Mouse (Mus musculus) mammary gland, adult 2 months (tissue): Measurements from ENCODE around the gene Ercc8. TPM values are rescaled to one million over a fixed set of nuclear protein-coding genes. Genes with fewer than 3 reads are reported as not detected.

Experiments used
- polyA plus RNA-seq: library from polyadenylated mRNA; depleted of rRNA; stranded (reverse); fragments of >200 nt; gene quantifications from 2 replicates; pipeline ENCODE4 v1.2.3, GENCODE M21; 2012; ENCODE audit warnings: low replicate concordance; rRNA removed

Gene Ercc8
- polyA plus RNA-seq, result 4.2 and 9.1 TPM in 2 replicates

GRCm38 (mm10) chr13:108158465-108159240 is at the start of gene Ercc8, which contains the start of gene Ndufaf2:
TSS of gene Ercc8 (plus strand) at chr13:108158731.
TSS of gene Ndufaf2 (minus strand) at chr13:108158623.

GRCm38 (mm10) chr13:108214081-108214484 is 55.6 kb downstream of the Ercc8 start, which contains the start of gene Elovl7:
TSS of gene Elovl7 (plus strand) at chr13:108214404.

Other genes starting within 250 kb of the Ercc8 start
- 5.6 and 13.9 TPM in 2 replicates for gene Smim15, start 114.3 kb upstream of the Ercc8 start, polyA plus RNA-seq
- 2.6 and 3.0 TPM in 2 replicates for gene Ndufaf2, start 108 bp upstream of the Ercc8 start, polyA plus RNA-seq
- 1.1 and 4.3 TPM in 2 replicates for gene Elovl7, start 55.7 kb downstream of the Ercc8 start, polyA plus RNA-seq
- 0.44 and 0.66 TPM in 2 replicates for gene Depdc1b, start 157.6 kb downstream of the Ercc8 start, polyA plus RNA-seq